Mouse (Mus musculus) embryonic fibroblast, embryonic 13.5 days (primary cell): ENCODE results near the gene Rgs13.

Source experiments
- CTCF ChIP-seq: IDR thresholded peaks from 2 replicates; pipeline ENCODE4 v1.5.1; 2011; ENCODE audit warnings: mild to moderate bottlenecking, control low read depth, low read length, moderate library complexity, borderline replicate concordance; ENCODE audit not compliant: insufficient read depth
- POLR2A ChIP-seq: IDR thresholded peaks from 2 replicates; pipeline ENCODE4 v1.6.1; 2011; ENCODE audit warnings: low read depth, mild to moderate bottlenecking, control low read depth, low read length, moderate library complexity

DNA sequence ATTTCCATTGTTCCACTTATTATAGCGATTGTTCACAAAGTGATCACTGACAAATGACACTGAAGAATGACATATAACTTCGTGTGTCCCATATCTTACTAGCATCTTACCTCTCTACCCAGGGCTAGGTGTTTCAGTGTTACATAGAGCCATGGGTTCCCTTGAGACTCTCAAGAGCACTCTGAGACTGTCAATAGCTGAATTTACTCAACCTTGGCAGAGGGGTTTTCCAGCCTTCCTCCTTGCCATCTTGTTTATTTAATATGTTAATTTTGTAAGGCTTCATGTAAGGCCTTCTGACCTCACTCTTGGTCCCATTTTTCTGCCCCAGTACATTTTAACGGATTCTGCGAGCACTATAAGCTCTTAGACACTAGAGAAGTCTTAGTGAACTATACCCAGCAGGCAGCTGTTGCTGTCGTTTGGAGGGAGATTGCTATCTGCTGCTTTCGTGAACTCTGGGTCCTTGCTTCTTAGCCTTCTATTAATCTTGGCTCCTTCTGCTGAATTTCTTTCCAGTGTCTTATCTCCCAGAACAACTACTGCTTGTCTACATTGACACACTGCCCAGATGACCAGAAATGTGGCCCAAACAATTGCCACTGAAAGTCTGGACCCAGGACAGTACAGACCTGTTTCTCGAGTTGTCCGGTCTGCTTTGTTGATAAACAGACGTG, 1.2 kb upstream of the Rgs13 start:
- TF ChIP-seq POLR2A (no peak), CTCF (no peak)
